Mouse (Mus musculus): ENCODE measurements around the gene Nisch. TPM values are rescaled to one million over a fixed set of nuclear protein-coding genes. Genes with fewer than 3 reads are reported as not detected.

The Nisch gene
- polyA plus RNA-seq, 1 experiment: 366 TPM

DNA sequence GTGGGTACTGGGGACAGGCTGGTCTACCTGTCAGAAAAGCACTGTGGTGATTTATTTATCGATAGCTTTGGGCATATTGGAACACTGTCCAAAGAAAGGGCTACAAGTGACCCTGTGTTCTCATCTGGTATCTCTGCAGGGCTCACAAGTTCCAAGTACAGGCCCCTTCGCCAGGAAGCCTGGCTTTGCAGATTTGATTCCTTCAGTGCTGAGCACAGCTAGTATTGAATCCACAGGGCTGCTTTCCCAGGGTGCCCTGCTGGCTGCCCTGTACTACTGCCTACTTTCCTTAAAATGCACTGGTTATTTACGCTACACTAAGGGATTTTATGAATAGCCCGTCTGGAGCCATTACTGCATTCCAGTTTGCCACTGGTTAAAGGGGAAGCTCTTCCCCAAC is 35.2 kb downstream of the Nisch start:
- peak overlapping the region; percentile 93 for H3K27ac ChIP-seq (ENCODE audit: insufficient read depth, low read depth, low read length)
- no peak overlapping the region for H3K4me3 ChIP-seq (ENCODE audit: insufficient read depth, low read length)

DNA sequence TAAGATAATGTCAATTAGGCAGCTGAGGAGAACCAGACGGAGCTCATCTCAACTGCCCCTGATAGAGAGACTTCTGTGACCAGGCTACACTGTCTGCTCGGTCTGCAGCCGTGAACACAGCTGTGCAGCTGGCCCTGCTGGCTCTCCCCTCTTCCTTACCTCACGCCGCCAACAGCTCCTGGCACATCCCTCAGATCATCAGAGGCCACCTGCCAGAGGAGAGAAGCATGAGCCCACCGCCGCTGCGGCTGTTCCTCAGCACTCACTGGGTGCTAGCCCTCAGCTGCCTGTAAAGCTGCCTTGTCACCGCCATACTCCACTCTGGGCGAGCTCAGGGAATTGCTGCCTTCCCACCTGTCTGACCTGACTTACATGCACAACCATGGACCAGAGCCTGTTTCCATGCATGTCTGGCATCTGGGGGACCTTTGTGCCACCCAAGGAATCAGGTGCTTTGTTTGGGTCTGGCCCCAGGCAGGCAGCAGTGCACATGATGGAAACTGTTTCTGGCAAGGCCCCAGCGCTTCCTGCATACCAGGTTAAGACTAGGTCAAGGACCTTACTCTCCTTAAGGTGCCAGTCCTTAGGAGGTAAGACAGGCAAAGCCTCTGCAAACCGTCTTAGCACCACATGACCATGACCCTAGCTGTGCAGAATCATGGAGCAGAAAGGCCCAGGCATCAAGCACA is 36.9 kb downstream of the Nisch start:
- peaks cover 39% of the 10 kb centered on the region for H3K4me1 ChIP-seq (ENCODE audit: control insufficient read depth, insufficient read depth, low read length)
- H3K4me3 ChIP-seq (ENCODE audit: insufficient read depth, low read length): no peak overlapping the region
- no peak for TF ChIP-seq POLR2A (IDR thresholded peaks at IDR 0.05; ENCODE audit: borderline replicate concordance, low read depth, low read length)
- TF ChIP-seq CTCF (IDR thresholded peaks at IDR 0.05; ENCODE audit: low read depth, low read length): no peak
- no peak overlapping the region for H3K27ac ChIP-seq (ENCODE audit: insufficient read depth, low read depth, low read length)

More for the DNA sequence above, 35.2 kb downstream of the Nisch start:
- peaks cover 50% of the 10 kb centered on the region for H3K4me1 ChIP-seq (ENCODE audit: control insufficient read depth, insufficient read depth, low read length)
- TF ChIP-seq POLR2A (IDR thresholded peaks at IDR 0.05; ENCODE audit: borderline replicate concordance, low read depth, low read length) (no peak), CTCF (IDR thresholded peaks at IDR 0.05; ENCODE audit: low read depth, low read length) (no peak)

DNA sequence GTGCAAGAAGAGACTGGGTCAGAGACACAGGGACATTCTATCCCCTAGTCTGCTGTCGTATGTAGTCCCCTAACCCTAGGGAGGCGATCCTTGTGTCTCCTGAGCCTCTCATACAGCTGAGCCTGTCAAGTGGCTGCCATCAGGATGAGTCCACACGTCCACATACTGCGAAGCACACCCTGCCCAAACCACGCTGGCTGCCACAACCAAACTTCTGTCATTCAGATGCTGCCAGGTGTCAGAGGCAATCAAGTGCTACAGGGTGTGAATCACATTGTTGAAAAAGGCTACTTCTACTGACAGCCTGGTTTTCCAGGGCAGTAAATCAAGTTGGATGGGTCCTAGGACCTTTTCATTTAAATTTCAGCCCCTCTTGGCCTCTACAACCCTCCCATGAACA is 39.0 kb downstream of the Nisch start:
- TF ChIP-seq POLR2A (IDR thresholded peaks at IDR 0.05; ENCODE audit: borderline replicate concordance, low read depth, low read length) (no peak), CTCF (IDR thresholded peaks at IDR 0.05; ENCODE audit: low read depth, low read length) (no peak)
- H3K4me1 ChIP-seq (ENCODE audit: control insufficient read depth, insufficient read depth, low read length): peaks cover 36% of the 10 kb centered on the region
- H3K27ac ChIP-seq (ENCODE audit: insufficient read depth, low read depth, low read length): no peak overlapping the region
- no peak overlapping the region for H3K4me3 ChIP-seq (ENCODE audit: insufficient read depth, low read length)

DNA sequence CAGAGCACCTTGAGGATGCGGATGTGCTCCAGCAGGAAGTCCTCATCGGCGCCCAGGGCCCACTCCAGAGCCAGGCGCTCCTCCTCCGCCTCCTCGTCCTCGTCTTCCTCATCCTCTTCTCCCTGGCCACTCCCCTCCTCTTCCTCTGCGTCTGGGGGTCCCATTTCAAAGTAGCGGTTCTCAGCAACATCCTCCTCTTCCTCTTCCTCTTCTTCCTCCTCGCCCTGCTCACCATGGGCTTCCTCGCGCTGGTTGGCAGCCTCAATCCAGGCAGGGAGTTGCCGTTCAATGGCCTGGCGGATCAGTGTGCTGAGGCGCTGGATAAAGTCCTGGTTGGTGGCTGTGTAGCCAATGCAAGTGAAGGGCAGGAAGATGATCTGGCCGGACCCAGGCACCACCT is 39.5 kb downstream of the Nisch start:
- TF ChIP-seq POLR2A (IDR thresholded peaks at IDR 0.05; ENCODE audit: borderline replicate concordance, low read depth, low read length) (no peak), CTCF (IDR thresholded peaks at IDR 0.05; ENCODE audit: low read depth, low read length) (no peak)
- H3K4me3 ChIP-seq (ENCODE audit: insufficient read depth, low read length): no peak overlapping the region
- no peak overlapping the region for H3K27ac ChIP-seq (ENCODE audit: insufficient read depth, low read depth, low read length)
- H3K4me1 ChIP-seq (ENCODE audit: control insufficient read depth, insufficient read depth, low read length): peaks cover 36% of the 10 kb centered on the region

DNA sequence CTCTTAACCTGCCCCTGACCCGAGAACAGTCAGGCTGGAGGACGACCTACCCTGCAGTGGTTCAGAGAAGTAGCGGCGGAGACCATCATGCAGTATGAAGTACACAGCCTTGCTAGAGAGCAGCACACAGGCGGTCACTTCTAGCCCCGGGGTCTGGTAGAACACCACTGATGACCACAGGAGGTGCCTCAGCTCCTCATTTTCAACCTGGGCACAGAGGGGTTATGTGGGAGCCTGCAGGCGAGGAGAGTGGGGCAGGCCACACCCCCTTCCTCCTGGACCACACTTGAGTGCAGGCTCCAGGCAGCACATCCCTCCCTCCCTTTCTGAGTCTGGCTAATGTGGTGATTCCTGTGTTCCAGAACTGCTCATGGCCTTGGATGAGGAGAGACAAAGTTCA is 43.2 kb downstream of the Nisch start:
- H3K4me3 ChIP-seq (ENCODE audit: insufficient read depth, low read length): no peak overlapping the region
- H3K27ac ChIP-seq (ENCODE audit: insufficient read depth, low read depth, low read length): peak overlapping the region; percentile 67
- TF ChIP-seq POLR2A (IDR thresholded peaks at IDR 0.05; ENCODE audit: borderline replicate concordance, low read depth, low read length): no peak
- no peak for TF ChIP-seq CTCF (IDR thresholded peaks at IDR 0.05; ENCODE audit: low read depth, low read length)
- peaks cover 57% of the 10 kb centered on the region for H3K4me1 ChIP-seq (ENCODE audit: control insufficient read depth, insufficient read depth, low read length)

DNA sequence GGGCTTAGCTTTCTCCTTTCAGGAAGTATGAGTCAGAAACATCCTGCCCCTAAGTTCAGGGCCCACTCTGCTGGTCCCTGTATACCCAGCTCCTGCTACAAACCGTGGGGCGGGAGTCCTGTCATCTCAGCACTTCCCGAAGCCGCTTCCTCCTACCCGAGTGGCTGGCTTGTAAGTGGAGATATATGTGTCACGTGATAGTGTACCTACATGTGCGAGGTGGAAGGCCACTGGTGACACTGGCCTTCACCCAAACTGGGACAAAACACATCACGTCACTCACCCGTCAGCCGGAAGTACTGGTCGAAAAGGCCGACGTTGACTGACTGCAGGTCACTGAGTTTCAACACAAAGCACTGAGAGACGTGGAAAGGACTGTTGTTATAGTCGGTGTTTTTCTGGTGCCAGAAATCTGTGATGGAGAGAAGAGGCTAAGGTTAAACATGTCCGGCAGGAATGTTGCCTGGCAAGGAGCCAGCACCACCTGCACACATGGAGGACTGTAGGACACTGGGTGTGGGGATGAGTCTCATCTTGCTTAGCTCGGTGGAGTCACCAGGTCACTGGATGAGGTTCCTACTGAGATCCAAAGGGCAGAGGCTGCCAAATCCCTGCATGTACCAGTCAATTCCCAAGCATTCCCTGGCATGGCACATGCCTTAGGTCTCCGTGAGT is 43.8 kb downstream of the Nisch start:
- Histone ChIP-seq H3K4me1 (ENCODE audit: control insufficient read depth, insufficient read depth, low read length) (peaks cover 62% of the 10 kb centered on the region), H3K4me3 (ENCODE audit: insufficient read depth, low read length) (no peak overlapping the region), H3K27ac (ENCODE audit: insufficient read depth, low read depth, low read length) (peak overlapping the region; percentile 67)
- no peak for TF ChIP-seq POLR2A (IDR thresholded peaks at IDR 0.05; ENCODE audit: borderline replicate concordance, low read depth, low read length)
- TF ChIP-seq CTCF (IDR thresholded peaks at IDR 0.05; ENCODE audit: low read depth, low read length): no peak

DNA sequence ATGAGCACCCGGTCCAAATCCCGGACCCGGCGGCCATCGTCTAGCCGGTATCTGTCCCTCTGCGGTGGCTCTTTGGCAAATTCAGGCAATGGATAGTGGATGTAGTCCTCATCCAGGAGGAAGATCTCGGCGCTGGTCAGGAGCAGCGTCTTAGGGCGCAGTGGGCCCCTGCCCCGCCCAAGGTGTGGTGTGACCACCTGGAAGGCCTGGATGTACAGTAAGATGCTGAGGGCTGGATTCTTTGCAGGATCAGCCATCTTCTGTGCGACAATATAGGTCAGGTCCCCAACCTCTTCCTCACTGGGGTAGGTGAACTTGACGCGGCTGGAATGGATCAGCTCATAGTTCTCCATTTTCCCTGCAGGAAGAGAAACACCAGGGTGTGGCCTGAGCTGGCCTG is 44.9 kb downstream of the Nisch start:
- Histone ChIP-seq H3K4me1 (ENCODE audit: control insufficient read depth, insufficient read depth, low read length) (peaks cover 73% of the 10 kb centered on the region), H3K4me3 (ENCODE audit: insufficient read depth, low read length) (no peak overlapping the region), H3K27ac (ENCODE audit: insufficient read depth, low read depth, low read length) (peak overlapping the region; percentile 67)
- TF ChIP-seq CTCF (IDR thresholded peaks at IDR 0.05; ENCODE audit: low read depth, low read length): no peak
- TF ChIP-seq POLR2A (IDR thresholded peaks at IDR 0.05; ENCODE audit: borderline replicate concordance, low read depth, low read length): no peak

DNA sequence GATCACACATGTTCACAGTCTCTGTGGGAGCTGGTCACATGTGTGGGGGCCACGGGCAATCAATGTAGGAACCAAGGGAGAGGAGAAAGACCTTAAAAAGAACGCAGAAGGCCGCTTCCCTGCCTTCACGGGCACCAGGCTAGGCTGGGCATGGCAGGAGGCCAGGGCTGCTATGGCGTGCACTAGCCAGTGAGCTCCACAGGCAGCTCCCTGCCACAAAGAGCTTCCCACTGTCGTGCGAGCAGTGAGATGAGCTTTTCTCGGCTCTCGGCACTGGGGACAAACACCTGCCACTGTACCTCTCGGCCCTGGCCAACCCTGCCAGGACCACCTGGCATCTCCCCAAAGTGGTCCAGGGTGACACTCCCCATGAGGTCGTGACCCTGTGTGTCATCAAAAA is 45.4 kb downstream of the Nisch start:
- peaks cover 78% of the 10 kb centered on the region for H3K4me1 ChIP-seq (ENCODE audit: control insufficient read depth, insufficient read depth, low read length)
- H3K27ac ChIP-seq (ENCODE audit: insufficient read depth, low read depth, low read length): 0 out of 2 replicates have a peak overlapping the region, but pooled peaks have one; percentile 6

DNA sequence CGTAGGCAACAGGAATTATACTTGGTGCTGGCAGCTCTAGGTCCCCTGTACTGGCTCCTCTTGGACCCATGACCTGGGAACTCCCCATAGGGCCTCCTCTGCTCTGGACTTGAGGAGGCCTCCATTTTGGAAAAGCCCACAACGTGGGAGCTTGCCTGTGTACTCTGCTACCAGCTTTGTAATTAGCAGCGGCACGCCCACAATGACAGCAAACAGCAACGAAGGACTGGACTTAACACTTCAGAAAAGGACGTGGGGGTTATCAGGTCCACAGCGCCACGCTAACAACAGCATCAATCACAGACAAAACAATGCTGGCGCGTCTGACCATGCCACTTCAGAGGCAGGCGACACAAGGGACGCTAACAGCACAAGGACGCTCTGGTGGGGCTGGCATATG is 45.8 kb downstream of the Nisch start:
- no peak for TF ChIP-seq POLR2A (IDR thresholded peaks at IDR 0.05; ENCODE audit: borderline replicate concordance, low read depth, low read length)
- TF ChIP-seq CTCF (IDR thresholded peaks at IDR 0.05; ENCODE audit: low read depth, low read length): no peak
- H3K4me3 ChIP-seq (ENCODE audit: insufficient read depth, low read length): no peak overlapping the region
- peaks cover 75% of the 10 kb centered on the region for H3K4me1 ChIP-seq (ENCODE audit: control insufficient read depth, insufficient read depth, low read length)
- no peak overlapping the region for H3K27ac ChIP-seq (ENCODE audit: insufficient read depth, low read depth, low read length)

More for the DNA sequence above, 45.4 kb downstream of the Nisch start:
- TF ChIP-seq CTCF (IDR thresholded peaks at IDR 0.05; ENCODE audit: low read depth, low read length) (no peak), POLR2A (IDR thresholded peaks at IDR 0.05; ENCODE audit: borderline replicate concordance, low read depth, low read length) (no peak)
- H3K4me3 ChIP-seq (ENCODE audit: insufficient read depth, low read length): no peak overlapping the region

DNA sequence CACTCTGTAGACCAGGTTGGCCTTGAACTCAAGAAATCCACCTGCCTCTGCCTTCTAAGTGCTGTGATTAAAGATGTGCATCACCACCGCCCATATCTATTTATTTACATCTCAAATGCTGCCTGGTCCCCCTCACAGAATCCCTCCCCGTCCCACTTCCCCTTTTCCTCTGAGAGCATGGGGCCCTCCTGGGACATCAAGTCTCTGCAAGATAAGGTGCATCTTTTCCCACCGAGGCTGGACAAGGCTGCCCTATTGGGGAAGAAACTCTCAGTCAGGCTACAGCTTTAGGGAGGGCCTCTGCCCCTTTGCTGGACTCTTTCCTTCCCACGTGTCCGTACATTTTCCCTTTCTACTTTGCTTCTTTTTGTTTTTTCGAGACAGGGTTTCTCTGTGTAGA is 47.2 kb downstream of the Nisch start:
- no peak for TF ChIP-seq POLR2A (IDR thresholded peaks at IDR 0.05; ENCODE audit: borderline replicate concordance, low read depth, low read length)
- no peak for TF ChIP-seq CTCF (IDR thresholded peaks at IDR 0.05; ENCODE audit: low read depth, low read length)
- peaks cover 86% of the 10 kb centered on the region for H3K4me1 ChIP-seq (ENCODE audit: control insufficient read depth, insufficient read depth, low read length)
- no peak overlapping the region for H3K4me3 ChIP-seq (ENCODE audit: insufficient read depth, low read length)
- peak overlapping the region; percentile 96; the same call in 1 of the 2 replicates for H3K27ac ChIP-seq (ENCODE audit: insufficient read depth, low read depth, low read length)
